ENCODE assay signal across 18 mouse cellular contexts in the genomic region with DNA sequence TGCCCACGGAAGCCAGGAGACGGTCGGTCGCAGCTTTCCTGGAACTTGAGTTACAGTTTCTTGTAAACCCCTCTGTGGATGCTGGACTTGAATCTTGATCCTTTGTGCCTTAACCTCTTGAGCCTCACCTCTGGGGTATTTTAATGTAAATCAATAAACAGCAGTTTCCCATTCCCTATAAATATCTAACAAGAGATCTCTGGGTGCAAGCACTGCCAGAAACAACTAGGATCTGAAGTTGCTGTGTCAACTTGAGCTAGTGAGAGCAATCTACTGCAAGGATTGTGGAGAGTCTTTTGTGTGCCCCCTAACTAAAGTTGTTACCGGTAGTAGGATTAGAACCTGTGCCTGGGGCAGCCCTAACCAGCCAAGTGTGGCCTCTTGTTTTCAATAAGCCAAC. TPM values are rescaled to one million over a fixed set of nuclear protein-coding genes. Genes with fewer than 3 reads are reported as not detected.
DNase-seq lines count a peak whose midpoint lies in the region; ATAC-seq and TF ChIP-seq lines count a peak whose summit lies in the region.
"Had no signal": no experiment of that assay in that cellular context is flagged by ENCODE, and none has a peak within 500 bp of the region (broad histone marks: within the 10 kb centered on the region; RNA-seq: fewer than 3 reads in every experiment).

No protein-coding gene starts in this region.

- no peak for TF ChIP-seq RAD21 in MEL (IDR thresholded peaks at IDR 0.05; ENCODE audit: low read depth, low read length)

- H3K9me3 ChIP-seq in liver, embryonic 16.5 days (replicated peaks; ENCODE audit: control insufficient read depth, low read length): no peaks in the 10 kb centered on the region
- no peaks in the 10 kb centered on the region for H3K9me3 ChIP-seq in liver, embryonic 11.5 days (ENCODE audit: control insufficient read depth, low read length)
- no peaks in the 10 kb centered on the region for H3K9me3 ChIP-seq in MEL (replicated peaks; ENCODE audit: insufficient read depth, low read length)
- no peaks in the 10 kb centered on the region for H3K9me3 ChIP-seq in stomach, embryonic 14.5 days (ENCODE audit: control insufficient read depth, low read depth, low read length)
- H3K9me3 ChIP-seq: forebrain, embryonic 12.5 days had no signal

- 41% methylated on average over 5 of the region's 5 CpGs for WGBS in kidney, adult 2 months
- 87% methylated on average over 5 of the region's 5 CpGs for WGBS in liver, embryonic 16.5 days (ENCODE audit: insufficient replicate concordance)
- WGBS in liver, embryonic 11.5 days: 92% methylated on average over 5 of the region's 5 CpGs
- 94% methylated on average over 5 of the region's 5 CpGs for WGBS in stomach, embryonic 14.5 days

- H3K9ac ChIP-seq in liver, embryonic 16.5 days (ENCODE audit: low read depth, low read length): no peak overlapping the region
- no peak overlapping the region for H3K9ac ChIP-seq in liver, embryonic 11.5 days (ENCODE audit: low read depth, low read length)
- H3K9ac ChIP-seq in MEL (ENCODE audit: control insufficient read depth, low read depth, low read length, poor library complexity, severe bottlenecking): no peak overlapping the region
- no peak overlapping the region for H3K9ac ChIP-seq in stomach, embryonic 14.5 days (replicated peaks; ENCODE audit: low read depth, low read length)
- H3K9ac ChIP-seq: forebrain, embryonic 12.5 days had no signal

- no peak for TF ChIP-seq POLR2A in kidney, adult 2 months (IDR thresholded peaks at IDR 0.05; ENCODE audit: low read depth, low read length)
- no peak for TF ChIP-seq POLR2A in MEL (IDR thresholded peaks at IDR 0.05; ENCODE audit: control insufficient read depth in 1 of 2, insufficient read depth in 1 of 2, low read depth in 1 of 2, low read length in 2 of 2, poor library complexity in 1 of 2)

- H3K4me3 ChIP-seq in kidney, adult 2 months (ENCODE audit: insufficient read depth, low read depth, low read length): no peak overlapping the region
- H3K4me3 ChIP-seq in liver, embryonic 16.5 days (ENCODE audit: low read depth, low read length): no peak overlapping the region
- H3K4me3 ChIP-seq in liver, embryonic 11.5 days (ENCODE audit: low read depth, low read length): no peak overlapping the region
- no peak overlapping the region for H3K4me3 ChIP-seq in MEL (ENCODE audit: control insufficient read depth in 1 of 2, insufficient read depth in 1 of 2, low read depth in 2 of 2, low read length in 2 of 2)
- no peak overlapping the region for H3K4me3 ChIP-seq in stomach, embryonic 14.5 days (ENCODE audit: low read depth, low read length)
- H3K4me3 ChIP-seq: forebrain, embryonic 12.5 days; heart, adult 2 months had no signal

- H3K36me3 ChIP-seq in kidney, adult 2 months (ENCODE audit: control insufficient read depth, insufficient read depth, low read length): peaks cover 8% of the 10 kb centered on the region; the same call in 1 of the 2 replicates
- H3K36me3 ChIP-seq in liver, embryonic 16.5 days (ENCODE audit: control insufficient read depth, insufficient read depth): peaks cover 10% of the 10 kb centered on the region
- peaks cover 7% of the 10 kb centered on the region for H3K36me3 ChIP-seq in liver, embryonic 11.5 days (ENCODE audit: control insufficient read depth, insufficient read depth, low read length)
- peaks cover 9 to 38% of the 10 kb centered on the region in 2 experiments for H3K36me3 ChIP-seq in MEL (ENCODE audit: control insufficient read depth in 1 of 2, insufficient read depth in 2 of 2, low read length in 2 of 2)
- peaks cover 17% of the 10 kb centered on the region for H3K36me3 ChIP-seq in stomach, embryonic 14.5 days (ENCODE audit: control insufficient read depth, insufficient read depth, low read length)

- ATAC-seq in liver, embryonic 16.5 days (ENCODE audit: low read depth): no peak
- ATAC-seq in liver, embryonic 11.5 days (replicated peaks; ENCODE audit: low FRiP score): no peak
- ATAC-seq in stomach, embryonic 14.5 days (ENCODE audit: insufficient number of reproducible peaks, insufficient read depth, low FRiP score, low read depth): no peak
- ATAC-seq in frontal cortex, adult (ENCODE audit: low TSS enrichment): no peak

- H3K27ac ChIP-seq in kidney, adult 2 months (ENCODE audit: insufficient read depth, low read depth, low read length): peak overlapping the region; percentile 87
- peak overlapping the region; percentile 16; the same call in 1 of the 2 replicates for H3K27ac ChIP-seq in liver, embryonic 16.5 days (ENCODE audit: low read length)
- H3K27ac ChIP-seq in liver, embryonic 11.5 days (ENCODE audit: low read depth, low read length): no peak overlapping the region
- no peak overlapping the region for H3K27ac ChIP-seq in MEL (ENCODE audit: control insufficient read depth, low read depth, low read length)
- peak overlapping the region; percentile 39; the same call in 1 of the 2 replicates for H3K27ac ChIP-seq in stomach, embryonic 14.5 days (ENCODE audit: low read length)
- H3K27ac ChIP-seq: forebrain, embryonic 12.5 days had no signal

- H3K27me3 ChIP-seq in kidney, adult 2 months (replicated peaks; ENCODE audit: control insufficient read depth, insufficient read depth, low read length): no peaks in the 10 kb centered on the region
- H3K27me3 ChIP-seq in liver, embryonic 16.5 days (ENCODE audit: control insufficient read depth, insufficient read depth, low read depth, low read length): no peaks in the 10 kb centered on the region
- H3K27me3 ChIP-seq in liver, embryonic 11.5 days (replicated peaks; ENCODE audit: control insufficient read depth, insufficient read depth, low read length): no peaks in the 10 kb centered on the region
- no peaks in the 10 kb centered on the region for H3K27me3 ChIP-seq in MEL (ENCODE audit: control insufficient read depth in 1 of 2, insufficient read depth in 2 of 2, low read length in 2 of 2)
- H3K27me3 ChIP-seq in stomach, embryonic 14.5 days (ENCODE audit: control insufficient read depth, insufficient read depth, low read length): no peaks in the 10 kb centered on the region
- H3K27me3 ChIP-seq: forebrain, embryonic 12.5 days had no signal

- peaks cover 40% of the 10 kb centered on the region for H3K4me1 ChIP-seq in kidney, adult 2 months (ENCODE audit: control insufficient read depth, insufficient read depth, low read length)
- peaks cover 33% of the 10 kb centered on the region for H3K4me1 ChIP-seq in liver, embryonic 16.5 days (ENCODE audit: control insufficient read depth, low read depth, low read length)
- peaks cover 20% of the 10 kb centered on the region for H3K4me1 ChIP-seq in liver, embryonic 11.5 days (replicated peaks; ENCODE audit: control insufficient read depth, insufficient read depth, low read length)
- peaks cover 21 to 40% of the 10 kb centered on the region in 2 experiments for H3K4me1 ChIP-seq in MEL (ENCODE audit: control insufficient read depth in 1 of 2, insufficient read depth in 2 of 2, low read length in 2 of 2)
- peaks cover 13% of the 10 kb centered on the region for H3K4me1 ChIP-seq in stomach, embryonic 14.5 days (ENCODE audit: control insufficient read depth, insufficient read depth, low read length)

- TF ChIP-seq EP300 in MEL (IDR thresholded peaks at IDR 0.05; ENCODE audit: low read depth in 1 of 2, low read length in 2 of 2): no peak

- H3K4me2 ChIP-seq in liver, embryonic 16.5 days (ENCODE audit: low read depth, low read length): no peak overlapping the region
- H3K4me2 ChIP-seq in liver, embryonic 11.5 days: no peak overlapping the region; the same call in 1 of the 2 replicates
- H3K4me2 ChIP-seq in stomach, embryonic 14.5 days (replicated peaks; ENCODE audit: low read depth, low read length): no peak overlapping the region
- H3K4me2 ChIP-seq: forebrain, embryonic 12.5 days had no signal

- peaks cover 49% of the 10 kb centered on the region for H3K79me2 ChIP-seq in MEL (ENCODE audit: control insufficient read depth, insufficient read depth, low read length, poor library complexity)

- DNase-seq in kidney, adult 2 months: no peak
- no peak for DNase-seq in kidney, postnatal 10 days
- no peak for DNase-seq in liver, embryonic 11.5 days (ENCODE audit: low spot score)
- no peak for DNase-seq in MEL (ENCODE audit: low read depth, low spot score)
- DNase-seq: adrenal gland, postnatal 10 days; cerebellum, adult 9-11 months; embryo, embryonic 11 days; gastrocnemius, postnatal 10 days; heart, adult 2 months; layer of hippocampus, adult 9-11 months; lung, adult 2 months; right cerebral cortex, adult 18-20 months; spleen, adult 18-20 months had no signal

- no peak for TF ChIP-seq CTCF in kidney, adult 2 months (conservative IDR thresholded peaks at IDR 0.05; ENCODE audit: insufficient read depth, insufficient read length, low read depth, low read length)
- no peak for TF ChIP-seq CTCF in MEL (IDR thresholded peaks at IDR 0.05 in 2 of 3, conservative IDR thresholded peaks at IDR 0.05 in 1 of 3; ENCODE audit: control insufficient read depth in 1 of 3, insufficient read depth in 1 of 3, low read depth in 2 of 3, low read length in 3 of 3, poor library complexity in 1 of 3, severe bottlenecking in 1 of 3)

RNA-seq across cellular contexts. Expression of gene Prune1, which starts 3.5 kb away (rescaled TPM):
- polyA plus RNA-seq in kidney, adult 2 months (2012; rRNA removed): 25.6 and 27.0 TPM in 2 replicates
- polyA plus RNA-seq in liver, embryonic 16.5 days (2015; fragmentation: Nextera tagmentation; extraction: Ambion mirVana): 8.8 and 9.5 TPM in 2 replicates
- polyA plus RNA-seq in liver, embryonic 11.5 days (2014; fragmentation: Nextera tagmentation; extraction: Ambion mirVana): 19.8 and 22.7 TPM in 2 replicates
- total RNA-seq in MEL (2012; rRNA removed): 28.5 and 32.4 TPM in 2 replicates
- polyA plus RNA-seq in MEL (2012; ENCODE audit: insufficient read depth in 1 of 2, insufficient read length in 2 of 2, low read depth in 1 of 2, low replicate concordance in 2 of 2, missing spikeins in 1 of 2): 10 to 100 TPM in 1 of 2 experiments, not detected in 1; 51.8 TPM
- polyA plus RNA-seq in stomach, embryonic 14.5 days (2014; fragmentation: Nextera tagmentation; extraction: Ambion mirVana): 20.1 and 23.1 TPM in 2 replicates

RNA-seq across cellular contexts. Expression of gene Mindy1, which starts 4.2 kb away (rescaled TPM):
- polyA plus RNA-seq in kidney, adult 2 months (2012; rRNA removed): 120 and 155 TPM in 2 replicates
- 21.5 and 23.2 TPM in 2 replicates for polyA plus RNA-seq in liver, embryonic 16.5 days (2015; fragmentation: Nextera tagmentation; extraction: Ambion mirVana)
- 29.0 and 29.9 TPM in 2 replicates for polyA plus RNA-seq in liver, embryonic 11.5 days (2014; fragmentation: Nextera tagmentation; extraction: Ambion mirVana)
- total RNA-seq in MEL (2012; rRNA removed): 203 and 265 TPM in 2 replicates
- 100 to 1,000 TPM in 1 of 2 experiments, not detected in 1; 234 TPM for polyA plus RNA-seq in MEL (2012; ENCODE audit: insufficient read depth in 1 of 2, insufficient read length in 2 of 2, low read depth in 1 of 2, low replicate concordance in 2 of 2, missing spikeins in 1 of 2)
- 47.1 and 51.1 TPM in 2 replicates for polyA plus RNA-seq in stomach, embryonic 14.5 days (2014; fragmentation: Nextera tagmentation; extraction: Ambion mirVana)

RNA-seq across cellular contexts. Expression of gene Anxa9, which starts 21.6 kb away (rescaled TPM):
- 5.6 and 6.3 TPM in 2 replicates for polyA plus RNA-seq in kidney, adult 2 months (2012; rRNA removed)
- polyA plus RNA-seq in liver, embryonic 16.5 days (2015; fragmentation: Nextera tagmentation; extraction: Ambion mirVana): 2.2 and 2.5 TPM in 2 replicates
- polyA plus RNA-seq in liver, embryonic 11.5 days (2014; fragmentation: Nextera tagmentation; extraction: Ambion mirVana): 5.5 and 6.7 TPM in 2 replicates
- total RNA-seq in MEL (2012; rRNA removed): 7.7 and 7.8 TPM in 2 replicates
- 10 to 100 TPM in 1 of 2 experiments, not detected in 1; 33.9 TPM for polyA plus RNA-seq in MEL (2012; ENCODE audit: insufficient read depth in 1 of 2, insufficient read length in 2 of 2, low read depth in 1 of 2, low replicate concordance in 2 of 2, missing spikeins in 1 of 2)
- polyA plus RNA-seq in stomach, embryonic 14.5 days (2014; fragmentation: Nextera tagmentation; extraction: Ambion mirVana): 1.7 and 2.1 TPM in 2 replicates

RNA-seq across cellular contexts. Expression of gene Cers2, which starts 29.2 kb away (rescaled TPM):
- polyA plus RNA-seq in kidney, adult 2 months (2012; rRNA removed): 143 and 173 TPM in 2 replicates
- polyA plus RNA-seq in liver, embryonic 16.5 days (2015; fragmentation: Nextera tagmentation; extraction: Ambion mirVana): 111 and 117 TPM in 2 replicates
- polyA plus RNA-seq in liver, embryonic 11.5 days (2014; fragmentation: Nextera tagmentation; extraction: Ambion mirVana): 178 and 182 TPM in 2 replicates
- total RNA-seq in MEL (2012; rRNA removed): 240 and 307 TPM in 2 replicates
- polyA plus RNA-seq in MEL (2012; ENCODE audit: insufficient read depth in 1 of 2, insufficient read length in 2 of 2, low read depth in 1 of 2, low replicate concordance in 2 of 2, missing spikeins in 1 of 2): 100 to 1,000 TPM; 134 to 357 TPM
- 136 and 146 TPM in 2 replicates for polyA plus RNA-seq in stomach, embryonic 14.5 days (2014; fragmentation: Nextera tagmentation; extraction: Ambion mirVana)

RNA-seq across cellular contexts. Expression of gene Bnipl, which starts 34.4 kb away (rescaled TPM):
- 0.09 and 0.41 TPM in 2 replicates for polyA plus RNA-seq in kidney, adult 2 months (2012; rRNA removed)
- not detected in 2 replicates for polyA plus RNA-seq in liver, embryonic 16.5 days (2015; fragmentation: Nextera tagmentation; extraction: Ambion mirVana)
- polyA plus RNA-seq in liver, embryonic 11.5 days (2014; fragmentation: Nextera tagmentation; extraction: Ambion mirVana): 0.08 and 0.25 TPM in 2 replicates
- total RNA-seq in MEL (2012; rRNA removed): 0.19 and 0.20 TPM in 2 replicates
- polyA plus RNA-seq in MEL (2012; ENCODE audit: insufficient read depth in 1 of 2, insufficient read length in 2 of 2, low read depth in 1 of 2, low replicate concordance in 2 of 2, missing spikeins in 1 of 2): under 1 TPM in 1 of 2 experiments, not detected in 1; 0.43 TPM
- polyA plus RNA-seq in stomach, embryonic 14.5 days (2014; fragmentation: Nextera tagmentation; extraction: Ambion mirVana): 8.2 and 8.4 TPM in 2 replicates
- total RNA-seq: gastrocnemius, postnatal 10 days; heart, adult 2 months; megakaryocyte-erythroid progenitor cell, adult 5-6 weeks had no signal

Comparison
In these comparisons a context has a peak if more than half of its experiments do, and no peak if none do; other contexts are left out.
1. H3K27ac ChIP-seq: peak in kidney, adult 2 months (single experiment), liver, embryonic 16.5 days (single experiment) and stomach, embryonic 14.5 days (single experiment); none in liver, embryonic 11.5 days (single experiment) and MEL (single experiment).